Mouse (Mus musculus): ENCODE measurements at regions not wholly inside any gene's neighbourhood (a gene's known extent, or its start where the extent isn't known, plus 50 kb on each side); places are given as distances from the start of the nearest gene placed in this dataset.

DNA sequence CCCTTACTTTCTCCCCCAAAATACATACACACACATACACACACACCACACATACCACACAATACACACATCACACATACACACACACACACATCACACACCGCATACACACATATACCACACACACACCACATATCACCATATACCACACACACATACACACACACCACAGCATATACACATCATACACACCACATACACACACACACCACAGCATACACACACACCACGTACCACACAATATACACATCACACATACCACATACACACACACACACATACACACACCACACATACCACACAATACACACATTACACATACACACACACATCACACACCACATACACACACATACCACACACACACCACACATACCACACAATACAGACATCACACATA is 362.5 kb upstream of the Ubash3b start:
- no peak for TF ChIP-seq GATA1 (IDR thresholded peaks at IDR 0.05; ENCODE audit: low read length)
- no peak for TF ChIP-seq TAL1 (IDR thresholded peaks at IDR 0.05; ENCODE audit: low read length)
